Mouse (Mus musculus): ENCODE results near the gene Tef.

Tef gene

DNA sequence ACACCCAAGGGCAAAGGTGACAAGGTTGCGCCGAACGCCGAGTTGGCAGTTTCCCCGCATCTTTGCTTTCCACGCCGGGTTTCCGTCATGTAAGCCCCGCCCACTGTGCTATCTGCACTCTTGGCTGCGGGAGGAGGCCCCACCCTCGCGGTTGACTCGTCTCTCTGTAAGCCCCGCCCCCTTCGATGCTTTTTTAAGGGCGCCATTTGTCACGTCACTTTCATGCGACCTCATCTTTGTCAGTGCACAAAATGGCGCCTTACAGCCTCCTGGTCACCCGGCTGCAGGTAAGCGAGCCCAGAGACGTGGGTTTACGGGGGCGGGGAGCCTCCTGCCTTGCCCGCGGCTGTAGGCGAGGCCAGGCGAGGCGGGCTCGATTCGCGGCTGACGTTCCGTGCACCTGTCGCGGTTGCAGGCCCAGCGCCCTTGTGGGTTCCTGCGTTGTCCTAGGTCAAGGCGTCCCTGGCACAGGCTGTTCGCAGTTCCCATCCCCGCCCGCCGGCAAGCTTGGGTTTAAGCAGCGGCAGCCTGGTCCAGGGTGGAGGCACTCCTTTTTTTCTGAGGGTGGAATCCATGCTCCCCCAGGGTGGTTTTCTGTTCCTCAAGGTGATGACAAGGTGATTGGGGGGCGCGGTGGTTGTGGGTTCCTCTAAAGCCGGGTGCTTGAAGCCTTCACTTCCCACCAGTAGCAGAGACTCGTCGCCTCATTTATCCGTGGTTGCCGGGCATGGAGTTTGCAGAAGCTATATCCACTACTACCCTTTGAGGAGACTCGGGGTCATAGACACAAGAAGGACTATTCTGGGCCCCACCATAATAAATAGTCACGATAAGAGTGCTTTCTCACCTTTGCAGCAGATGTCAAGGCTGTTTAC lies 70.3 kb downstream of the Tef start, which contains the start of gene Aco2:
Aco2 (plus strand) TSS at position 48 of the 875 bp plus-strand sequence.
- peak; percentile 93 for DNase-seq (ENCODE audit: extremely low read depth, insufficient read length, low spot score)
